Mouse (Mus musculus) liver (tissue): Measurements from ENCODE around the gene Olfm4.

ENCODE experiments used
- DNase-seq: peaks from one replicate; pipeline ENCODE4 v3.0.0-alpha.2; 2020; ENCODE audit warnings: mixed read lengths

Olfm4 gene

GRCm38 (mm10) chr14:79983781-79984180, at the start of gene Olfm4:
Gene Olfm4, plus strand, starts transcription at chr14:79984081.
- no peak for DNase-seq

GRCm38 (mm10) chr14:79934426-79934825, 49.5 kb upstream of the Olfm4 start:
- no peak for DNase-seq

GRCm38 (mm10) chr14:79936879-79937468, 46.9 kb upstream of the Olfm4 start:
- DNase-seq, result no peak

GRCm38 (mm10) chr14:79945876-79946275, 38.0 kb upstream of the Olfm4 start:
- DNase-seq, result no peak

- no peak for DNase-seq
These were observed 28.2 kb upstream of the Olfm4 start for GRCm38 (mm10) chr14:79955678-79956077.

GRCm38 (mm10) chr14:79957789-79958487, 25.9 kb upstream of the Olfm4 start:
- no peak for DNase-seq

GRCm38 (mm10) chr14:79961187-79961586, 22.7 kb upstream of the Olfm4 start:
- no peak for DNase-seq

- no peak for DNase-seq
These were observed 22.3 kb upstream of the Olfm4 start for GRCm38 (mm10) chr14:79961602-79962001.

- DNase-seq, result no peak
These were observed 13.7 kb upstream of the Olfm4 start for GRCm38 (mm10) chr14:79970165-79970564.

GRCm38 (mm10) chr14:79970928-79971738, 12.7 kb upstream of the Olfm4 start:
- DNase-seq, result no peak

GRCm38 (mm10) chr14:79981437-79981836, 2.4 kb upstream of the Olfm4 start:
- DNase-seq, result no peak

GRCm38 (mm10) chr14:79985137-79985670, 1.3 kb downstream of the Olfm4 start:
- DNase-seq, result no peak

- DNase-seq, result no peak
These were observed 1.8 kb downstream of the Olfm4 start for GRCm38 (mm10) chr14:79985696-79986095.

- no peak for DNase-seq
These were observed 3.0 kb downstream of the Olfm4 start for GRCm38 (mm10) chr14:79986831-79987230.

- no peak for DNase-seq
These were observed 5.9 kb downstream of the Olfm4 start for GRCm38 (mm10) chr14:79989785-79990184.

- no peak for DNase-seq
These were observed 6.7 kb downstream of the Olfm4 start for GRCm38 (mm10) chr14:79990547-79990946.

GRCm38 (mm10) chr14:79997534-79997933, 13.7 kb downstream of the Olfm4 start:
- DNase-seq, result no peak

- DNase-seq, result no peak
These were observed 16.2 kb downstream of the Olfm4 start for GRCm38 (mm10) chr14:80000110-80000531.

GRCm38 (mm10) chr14:80007686-80008085, 23.8 kb downstream of the Olfm4 start:
- no peak for DNase-seq

GRCm38 (mm10) chr14:80010426-80010825, 26.5 kb downstream of the Olfm4 start:
- no peak for DNase-seq

- no peak for DNase-seq
These were observed 31.1 kb downstream of the Olfm4 start for GRCm38 (mm10) chr14:80014966-80015365.

GRCm38 (mm10) chr14:80016112-80016511, 32.2 kb downstream of the Olfm4 start:
- peak; percentile 41 for DNase-seq

GRCm38 (mm10) chr14:80026078-80026477, 42.2 kb downstream of the Olfm4 start:
- DNase-seq, result no peak
